Mouse (Mus musculus): ENCODE data around the gene Zfp592.
A peak's percentile ranks its signal among the peaks of the same experiment; 100 is the strongest.

Gene Zfp592

DNA sequence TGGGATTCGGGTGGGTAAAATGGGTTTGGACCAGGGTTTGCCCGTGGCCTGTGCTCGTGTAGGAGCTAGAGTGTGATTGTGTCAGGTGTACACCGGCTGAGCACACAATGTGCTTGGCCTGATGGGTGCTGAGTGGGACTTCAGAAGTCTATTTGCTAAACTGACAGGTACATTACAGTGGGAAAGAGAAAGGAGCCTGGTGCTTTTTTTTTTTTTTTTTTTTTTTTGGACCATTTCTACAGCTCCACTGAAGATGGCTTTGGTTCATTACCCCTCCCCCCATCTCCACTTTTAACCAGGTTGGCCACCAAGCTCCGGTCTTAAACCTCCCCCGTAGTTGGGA, 1.2 kb downstream of the Zfp592 start:
- no peak for DNase-seq

GRCm38 (mm10) chr7:80995266-80996146, 2.0 kb downstream of the Zfp592 start:
- no peak for DNase-seq

DNA sequence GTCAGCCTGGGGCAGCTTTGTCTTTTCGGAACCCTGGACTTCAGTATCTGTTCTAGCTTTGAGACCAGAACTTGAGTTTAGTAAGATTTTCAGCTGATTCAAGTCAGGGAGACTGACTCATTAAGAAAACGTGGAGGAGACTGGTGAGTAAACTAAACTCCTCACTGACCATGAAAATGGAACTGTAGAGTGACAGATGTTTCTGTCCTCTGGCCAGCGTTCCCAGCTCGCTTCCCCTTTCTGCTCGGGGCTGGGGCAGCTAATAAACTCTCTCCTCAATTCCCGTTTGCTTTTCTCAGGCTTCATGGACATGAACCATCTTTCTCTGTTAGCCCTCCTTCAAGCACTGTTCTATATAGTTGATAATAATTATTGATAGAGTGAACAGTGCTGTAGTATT, 4.3 kb downstream of the Zfp592 start:
- DNase-seq = no peak

- DNase-seq = no peak
These were observed 6.1 kb downstream of the Zfp592 start for GRCm38 (mm10) chr7:80999536-80999935.

DNA sequence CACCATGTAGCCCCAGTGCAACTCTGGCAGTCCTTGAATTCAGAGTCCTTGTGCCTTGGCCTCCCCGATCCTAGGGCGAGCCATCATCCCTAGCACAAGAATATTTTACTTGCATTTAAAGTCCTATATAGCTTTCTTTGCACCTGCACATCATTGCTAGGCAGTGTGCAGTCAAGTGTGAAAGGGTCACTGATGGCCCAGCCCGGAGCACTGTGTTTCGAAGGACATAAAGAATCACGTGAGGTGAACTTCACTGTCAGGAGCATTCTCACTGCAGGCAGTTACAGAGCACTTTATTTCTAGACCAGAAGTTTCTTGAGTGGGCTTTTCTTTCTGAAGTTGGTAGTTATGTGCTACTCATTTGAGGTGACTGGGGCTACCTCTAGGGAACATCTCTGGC, 8.4 kb downstream of the Zfp592 start:
- no peak for DNase-seq

DNA sequence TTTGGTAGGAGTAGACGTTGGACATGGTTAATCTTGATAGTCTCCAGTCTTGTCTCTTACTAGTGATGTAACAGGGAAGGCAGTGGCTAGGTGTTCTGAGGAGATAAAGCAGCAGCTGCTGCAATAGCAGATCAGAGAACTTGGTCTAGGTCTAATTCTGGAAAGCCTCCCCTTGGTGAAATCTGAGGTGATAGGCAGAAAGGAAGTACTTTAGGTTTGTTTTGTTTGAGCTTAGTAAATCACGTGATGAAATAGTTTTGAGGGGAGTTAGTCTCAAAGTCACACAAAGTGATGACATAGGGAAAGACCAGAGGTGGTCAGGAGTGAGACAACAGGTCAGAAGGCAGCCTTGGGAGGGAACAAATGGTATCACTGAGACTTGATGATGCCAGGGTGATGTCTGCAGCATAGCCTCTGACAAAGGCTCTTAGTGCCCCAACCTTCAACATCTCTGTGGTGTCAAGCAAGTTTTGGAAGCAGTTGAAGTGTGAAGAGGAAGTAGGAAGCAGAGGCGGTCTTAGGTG, 11.1 kb downstream of the Zfp592 start:
- no peak for DNase-seq

DNA sequence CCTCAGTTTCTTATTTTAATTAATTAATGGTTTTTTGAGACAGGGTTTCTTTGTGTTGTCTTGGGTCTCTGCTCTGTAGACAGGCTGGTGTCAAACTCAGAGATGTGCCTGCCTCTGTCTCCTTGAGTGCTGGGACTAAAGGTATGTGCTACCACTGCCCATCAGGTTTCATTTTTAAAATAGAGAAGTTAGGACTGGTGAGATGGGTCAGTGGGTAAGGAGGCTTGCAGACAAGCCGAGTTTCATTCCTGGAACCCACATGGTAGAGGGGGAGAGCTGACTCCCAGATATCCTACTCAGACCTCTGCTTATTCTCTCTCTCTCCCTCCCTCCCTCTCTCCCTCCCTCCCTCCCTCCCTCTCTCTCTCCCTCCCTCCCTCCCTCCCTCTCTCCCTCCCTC, 12.5 kb downstream of the Zfp592 start:
- DNase-seq = no peak

DNA sequence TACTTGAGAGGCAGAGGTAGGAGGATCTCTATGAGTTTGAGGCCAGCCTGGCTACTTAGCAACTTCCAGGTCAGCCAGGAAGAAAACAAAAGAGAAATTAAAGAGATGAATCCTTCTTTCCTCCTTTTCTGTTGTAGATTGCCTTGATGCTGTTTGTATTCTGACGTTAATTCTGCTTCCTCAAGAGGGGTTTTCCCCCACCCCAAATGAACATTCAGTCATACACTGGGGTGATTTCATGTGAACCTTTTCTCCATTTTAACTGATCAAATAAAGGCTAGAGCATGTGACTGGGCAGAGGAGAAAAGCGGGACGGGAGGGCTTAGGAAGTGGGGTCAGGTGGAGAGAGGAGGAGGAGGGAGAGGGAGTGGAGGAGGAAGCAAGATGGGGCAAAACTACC, 14.8 kb downstream of the Zfp592 start:
- no peak for DNase-seq

DNA sequence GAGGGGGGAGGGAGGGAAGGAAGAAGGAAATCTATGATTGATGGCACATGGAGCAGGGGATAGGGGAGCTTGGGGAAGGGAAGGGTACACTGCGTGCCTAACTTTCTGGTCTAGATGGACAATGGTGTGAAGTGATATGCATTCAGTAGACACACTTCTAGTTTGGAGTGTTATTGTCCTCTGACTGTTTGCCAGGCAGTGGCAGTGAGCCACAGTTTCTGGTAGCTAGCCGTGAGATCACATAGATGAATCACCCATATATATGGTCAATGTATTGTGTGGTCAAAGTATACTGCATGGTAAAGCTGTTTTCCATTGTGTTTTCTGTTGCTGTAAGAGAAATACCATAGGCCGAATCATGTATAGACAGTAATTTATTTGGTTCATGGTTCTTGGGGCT, 18.1 kb downstream of the Zfp592 start:
- no peak for DNase-seq

- DNase-seq = no peak
These were observed 26.8 kb downstream of the Zfp592 start for GRCm38 (mm10) chr7:81020307-81020706.

DNA sequence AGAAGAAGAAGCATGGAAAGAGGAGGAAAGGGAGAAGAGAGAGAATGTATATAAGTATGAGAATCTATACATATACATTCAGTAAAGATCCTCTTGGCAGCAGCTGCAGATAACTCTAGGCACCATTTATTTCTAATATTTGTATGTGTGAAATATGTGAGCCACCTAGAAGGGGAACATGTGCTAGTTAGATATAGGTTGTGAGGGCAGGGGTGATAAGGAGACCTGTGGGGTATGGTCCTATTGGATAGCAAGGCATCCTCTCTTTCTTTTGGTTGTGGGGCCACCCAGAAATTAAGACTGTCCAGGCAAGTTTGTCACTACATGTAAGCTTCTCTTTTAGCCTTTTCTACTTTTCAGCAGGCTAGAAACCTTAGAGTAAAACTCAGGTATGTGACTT, 29.2 kb downstream of the Zfp592 start:
- no peak for DNase-seq

DNA sequence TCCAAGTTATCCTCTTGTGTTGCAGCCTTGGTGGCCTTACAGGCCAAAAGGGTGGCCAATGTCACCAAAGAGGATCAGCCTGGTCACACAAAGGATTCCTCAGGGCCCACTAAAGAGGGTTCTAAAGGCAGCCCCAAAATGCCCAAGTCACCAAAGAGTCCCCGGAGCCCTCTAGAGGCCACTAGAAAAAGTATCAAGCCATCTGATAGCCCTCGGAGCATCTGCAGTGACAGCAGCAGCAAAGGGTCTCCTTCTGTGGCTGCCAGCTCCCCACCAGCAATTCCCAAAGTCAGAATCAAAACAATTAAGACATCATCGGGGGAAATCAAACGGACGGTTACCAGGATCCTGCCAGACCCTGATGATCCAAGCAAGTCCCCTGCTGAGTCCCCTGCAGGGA, 30.6 kb downstream of the Zfp592 start:
- DNase-seq = no peak

GRCm38 (mm10) chr7:81024651-81025050, 31.2 kb downstream of the Zfp592 start:
- no peak for DNase-seq

GRCm38 (mm10) chr7:81025751-81026150, 32.3 kb downstream of the Zfp592 start:
- peak in 1 of 2 experiments; percentile 24 for DNase-seq

DNA sequence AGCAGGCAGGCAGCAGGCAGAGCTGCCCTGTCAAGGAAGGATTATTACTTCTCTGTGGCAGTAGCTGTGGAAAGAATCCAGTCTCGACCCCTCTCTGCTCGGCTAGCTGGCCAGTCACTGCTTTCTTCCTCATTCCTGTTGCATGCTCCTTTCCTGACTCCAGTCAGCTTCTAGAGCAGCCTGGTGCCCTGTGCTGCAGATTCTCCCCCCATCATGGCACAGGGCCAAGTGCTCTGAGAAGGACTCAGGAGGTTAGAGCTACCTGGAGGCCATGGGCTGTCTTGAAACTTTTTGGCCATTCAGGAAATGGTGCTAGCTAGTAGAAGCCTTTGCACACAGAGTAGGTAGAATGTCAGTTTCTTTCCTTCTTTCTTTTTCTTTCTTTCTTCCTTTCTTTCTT, 46.2 kb downstream of the Zfp592 start:
- DNase-seq = peak; percentile 44 to 49

GRCm38 (mm10) chr7:81043023-81043620, 49.6 kb downstream of the Zfp592 start:
- no peak for DNase-seq

GRCm38 (mm10) chr7:81047847-81048246, 54.4 kb downstream of the Zfp592 start:
- DNase-seq = no peak

- DNase-seq = no peak
These were observed 55.0 kb downstream of the Zfp592 start for GRCm38 (mm10) chr7:81048513-81048912.

DNA sequence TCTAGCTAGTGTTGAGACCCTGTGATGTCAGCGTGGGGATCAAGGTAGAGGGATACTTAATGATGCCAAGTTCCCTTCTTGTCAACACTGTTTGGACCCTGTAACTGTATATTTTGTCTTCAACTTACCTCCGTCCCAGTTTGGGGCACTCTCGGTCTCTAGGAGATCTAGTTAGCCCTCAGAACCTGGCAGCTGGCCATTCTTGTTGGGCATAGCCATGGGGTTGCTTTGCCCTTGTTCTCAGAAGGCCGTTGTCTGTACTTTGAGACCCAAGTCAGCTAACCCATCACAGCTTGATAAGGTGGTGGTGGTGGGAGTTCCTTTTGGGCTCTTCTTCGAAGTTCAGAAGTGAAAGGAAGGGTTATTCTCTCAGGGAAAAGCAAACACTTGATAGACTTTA, 56.5 kb downstream of the Zfp592 start:
- DNase-seq = no peak

- DNase-seq = peak; percentile 49 to 55
These were observed 62.4 kb downstream of the Zfp592 start for GRCm38 (mm10) chr7:81055709-81056370.

DNA sequence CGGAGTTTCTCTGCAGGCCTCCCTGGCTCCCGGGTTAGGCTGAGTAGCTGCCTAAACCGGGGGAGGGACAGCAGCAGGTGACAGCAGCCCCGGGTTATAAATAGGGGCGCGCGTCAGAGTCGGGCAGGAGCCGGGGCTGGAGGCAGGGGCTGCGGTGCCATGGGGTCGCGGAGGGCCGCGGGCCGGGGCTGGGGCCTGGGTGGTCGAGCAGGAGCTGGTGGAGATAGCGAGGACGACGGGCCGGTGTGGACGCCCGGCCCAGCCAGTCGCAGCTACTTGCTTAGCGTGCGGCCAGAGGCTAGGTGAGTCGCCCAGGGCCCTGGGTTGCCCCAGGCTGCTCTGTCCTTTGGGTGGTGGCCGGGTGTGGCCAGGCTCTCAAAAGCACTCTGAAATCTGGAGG, 64.0 kb downstream of the Zfp592 start, which contains the start of gene Alpk3:
Alpk3 (plus strand) TSS at position 130 of the 400 bp plus-strand sequence.
- DNase-seq = no peak

DNA sequence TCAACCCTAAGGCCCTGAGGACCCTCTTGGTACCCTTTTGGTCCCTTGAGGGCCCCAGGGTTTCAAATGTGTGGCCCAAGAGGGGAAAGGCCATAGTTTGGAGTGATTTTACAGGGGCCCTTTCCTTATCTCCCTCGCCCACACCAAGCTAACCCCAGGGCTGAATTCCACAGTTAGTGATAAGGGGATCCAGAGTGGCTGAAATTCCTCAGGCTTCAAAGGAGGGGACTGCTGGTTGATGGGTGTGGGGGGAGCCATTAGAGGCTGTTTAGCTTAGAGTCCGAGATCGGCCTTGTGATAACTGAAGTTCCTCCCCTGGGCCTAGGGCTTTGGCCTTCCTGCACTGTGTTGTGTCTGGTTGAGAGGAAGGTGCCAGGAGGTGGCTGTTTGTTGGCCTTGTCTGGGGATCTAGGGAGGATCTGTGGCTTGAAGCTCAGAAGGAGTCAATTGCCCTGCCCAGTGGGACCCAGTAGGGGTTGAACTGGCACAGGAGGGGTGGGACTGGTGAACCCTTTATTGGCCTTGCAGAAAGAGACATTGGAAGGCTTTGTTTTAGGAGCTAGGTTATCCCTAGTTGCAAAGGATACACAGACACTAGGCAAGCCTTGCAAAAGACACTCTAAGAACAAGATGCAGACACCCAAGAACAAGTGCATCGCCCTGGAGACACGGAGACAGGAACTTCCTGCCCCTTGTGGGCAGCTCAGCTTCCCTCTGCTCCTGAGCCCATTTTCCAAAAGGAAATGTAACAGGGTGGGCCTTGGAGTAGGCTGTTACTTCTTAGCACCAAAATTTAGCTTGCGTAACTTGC, 64.6 kb downstream of the Zfp592 start:
- no peak for DNase-seq

DNA sequence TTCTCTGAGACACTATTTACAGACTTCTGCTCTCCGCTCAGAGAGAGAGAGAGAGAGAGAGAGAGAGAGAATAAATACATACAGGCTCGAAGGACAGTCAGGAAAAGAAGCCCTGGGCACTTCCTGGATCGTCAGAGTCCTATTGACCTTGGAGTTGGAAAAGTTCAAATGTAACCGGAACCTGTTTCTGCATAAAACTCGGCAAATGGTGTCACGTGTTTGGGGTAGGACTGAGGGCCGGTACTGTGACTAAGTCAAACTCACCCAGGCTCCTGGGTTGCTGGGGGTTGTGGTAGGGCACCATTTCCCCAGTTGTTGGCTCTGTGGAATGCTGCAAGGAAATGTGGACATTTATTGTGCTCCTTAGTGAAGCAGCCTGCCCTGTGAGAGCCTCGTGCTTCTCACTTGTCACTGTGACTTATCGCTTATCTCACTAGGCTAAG, 65.3 kb downstream of the Zfp592 start:
- DNase-seq = peak in 1 of 2 experiments; percentile 15
